Mouse (Mus musculus): ENCODE measurements at regions not wholly inside any gene's neighbourhood (a gene's known extent, or its start where the extent isn't known, plus 50 kb on each side); places are given as distances from the start of the nearest gene placed in this dataset.
"Not testable (repeated sequence)": the region's sequence is repeated elsewhere in the genome, so short reads cannot be mapped to it uniquely, and the experiment has no call there.

DNA sequence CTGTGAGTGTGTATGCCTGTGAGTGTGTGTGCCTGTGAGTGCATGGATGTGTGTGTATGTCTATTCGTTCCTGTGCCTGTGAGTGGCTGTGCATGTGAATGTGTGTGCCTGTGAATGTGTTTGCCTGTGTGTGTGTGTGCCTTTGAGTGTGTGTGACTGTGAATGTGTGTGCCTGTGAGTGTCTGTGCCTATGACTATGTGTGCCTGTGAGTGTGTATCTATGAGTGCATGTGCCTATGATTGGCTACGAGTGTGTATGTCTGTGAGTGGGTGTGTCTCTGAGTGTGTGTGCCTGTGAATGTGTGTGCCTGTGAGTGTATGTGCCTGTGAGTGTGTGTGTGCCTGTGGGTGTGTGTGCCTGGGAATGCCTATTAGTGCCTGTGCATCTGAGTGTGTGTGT lies 731.6 kb downstream of the Lrriq3 start:
- H3K4me3 ChIP-seq = no peak overlapping the region
- WGBS = 88% methylated on average over 2 of the region's 2 CpGs
- H3K36me3 ChIP-seq = no peaks in the 10 kb centered on the region
- H3K4me2 ChIP-seq (replicated peaks) = no peak overlapping the region
- no peak overlapping the region for H3K27ac ChIP-seq
- no peaks in the 10 kb centered on the region for H3K27me3 ChIP-seq
- H3K4me1 ChIP-seq = no peaks in the 10 kb centered on the region
- no peaks in the 10 kb centered on the region for H3K9me3 ChIP-seq (replicated peaks)
- no peak overlapping the region for H3K9ac ChIP-seq
- ATAC-seq (ENCODE audit: low FRiP score) = no peak

DNA sequence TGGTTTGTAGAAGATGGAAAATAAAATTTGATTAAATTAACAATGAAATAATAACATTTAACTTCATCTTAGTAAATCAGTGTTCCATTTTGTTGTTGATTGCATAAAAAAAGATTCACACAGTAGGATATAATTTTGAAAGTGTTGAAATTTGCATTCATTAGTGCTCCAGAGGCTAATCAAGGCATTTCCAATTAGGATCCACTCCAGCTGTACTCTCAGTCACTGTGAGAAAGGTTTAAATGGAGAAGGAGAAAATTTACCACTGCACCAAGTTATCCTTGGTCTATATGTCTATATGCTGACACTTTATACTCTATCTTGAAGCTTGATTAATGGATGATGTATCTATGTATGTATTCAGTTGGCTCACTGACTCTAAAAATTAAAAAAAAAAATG lies 695.3 kb upstream of the Negr1 start:
- no peak overlapping the region for H3K9ac ChIP-seq

DNA sequence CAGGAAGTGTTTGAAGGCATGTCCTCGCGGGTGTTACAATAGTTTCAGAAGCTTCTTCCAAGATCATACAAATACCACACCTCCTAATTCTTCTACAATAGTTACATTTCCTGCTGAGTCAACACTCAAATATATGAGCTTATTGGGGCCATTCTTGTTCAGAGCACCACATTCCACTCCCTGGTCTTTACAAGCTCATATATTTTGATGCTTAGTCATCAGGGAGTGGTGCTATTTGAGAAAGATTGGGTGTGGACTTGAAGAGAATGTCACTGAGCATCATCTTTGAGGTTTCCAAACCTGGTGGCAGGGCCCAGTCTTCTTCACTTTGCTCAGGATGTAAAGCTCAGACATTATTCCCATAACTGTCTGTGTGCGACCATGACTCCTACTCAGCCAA lies 685.9 kb upstream of the Negr1 start:
- Histone ChIP-seq H3K4me3 (no peak overlapping the region), H3K4me1 (no peaks in the 10 kb centered on the region), H3K27me3 (no peaks in the 10 kb centered on the region), H3K9ac (no peak overlapping the region), H3K9me3 (replicated peaks) (no peaks in the 10 kb centered on the region), H3K36me3 (no peaks in the 10 kb centered on the region), H3K4me2 (replicated peaks) (no peak overlapping the region), H3K27ac (no peak overlapping the region)
- WGBS = 91% methylated on average over 3 of the region's 3 CpGs
- ATAC-seq (ENCODE audit: low FRiP score) = no peak

More for the DNA sequence above, 695.3 kb upstream of the Negr1 start:
- Histone ChIP-seq H3K9me3 (replicated peaks) (no peaks in the 10 kb centered on the region), H3K4me1 (no peaks in the 10 kb centered on the region), H3K4me3 (no peak overlapping the region), H3K4me2 (replicated peaks) (no peak overlapping the region), H3K27ac (no peak overlapping the region), H3K27me3 (no peaks in the 10 kb centered on the region), H3K36me3 (no peaks in the 10 kb centered on the region)
- no peak for ATAC-seq (ENCODE audit: low FRiP score)

DNA sequence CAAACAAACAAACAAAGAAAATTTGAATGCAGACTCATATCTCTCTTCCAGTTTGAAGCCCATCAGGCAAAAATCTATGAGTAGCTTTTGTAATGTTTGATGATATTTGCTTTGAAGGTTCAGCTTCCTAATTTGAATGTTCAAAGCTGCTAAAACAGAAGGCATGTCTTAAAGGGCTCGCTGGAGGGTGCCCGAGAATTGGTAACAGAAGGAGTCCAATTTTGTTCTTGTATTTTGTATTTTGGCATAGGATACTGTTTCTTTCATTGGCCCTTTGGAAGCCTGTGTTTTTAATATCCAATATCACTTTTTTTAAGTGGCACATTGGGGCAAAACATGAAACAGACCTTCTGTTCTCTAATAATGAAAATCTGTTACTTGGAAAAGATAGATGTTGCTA lies 683.2 kb upstream of the Negr1 start:
- Histone ChIP-seq H3K9ac (no peak overlapping the region), H3K4me2 (replicated peaks) (no peak overlapping the region), H3K36me3 (no peaks in the 10 kb centered on the region), H3K9me3 (replicated peaks) (no peaks in the 10 kb centered on the region), H3K4me3 (no peak overlapping the region), H3K27ac (no peak overlapping the region), H3K27me3 (no peaks in the 10 kb centered on the region), H3K4me1 (no peaks in the 10 kb centered on the region)
- ATAC-seq (ENCODE audit: low FRiP score) = no peak
- 78% methylated on average over 2 of the region's 2 CpGs for WGBS

DNA sequence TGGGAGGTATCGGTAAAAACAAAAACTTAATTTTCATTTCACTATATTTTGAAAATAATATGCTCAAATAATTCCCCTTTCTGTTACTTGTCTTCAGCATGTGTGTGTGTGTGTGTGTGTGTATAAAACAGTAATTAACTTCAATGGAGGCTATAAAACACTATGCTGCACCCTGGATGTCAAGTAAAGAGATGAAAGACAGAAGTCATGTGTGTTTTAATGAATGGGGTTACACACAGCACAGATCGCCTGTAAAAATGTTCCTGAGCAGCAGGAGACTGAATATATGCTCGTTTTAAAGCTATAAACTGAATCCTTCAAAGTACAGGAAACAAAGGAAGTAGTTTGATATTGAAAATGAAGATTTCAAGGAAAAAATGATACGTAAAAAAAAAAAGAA lies 680.9 kb upstream of the Negr1 start:
- Histone ChIP-seq H3K27me3 (no peaks in the 10 kb centered on the region), H3K4me2 (replicated peaks) (no peak overlapping the region), H3K4me1 (no peaks in the 10 kb centered on the region), H3K9me3 (replicated peaks) (no peaks in the 10 kb centered on the region), H3K9ac (no peak overlapping the region), H3K4me3 (no peak overlapping the region), H3K36me3 (no peaks in the 10 kb centered on the region), H3K27ac (no peak overlapping the region)
- WGBS = 74% methylated on average over 4 of the region's 4 CpGs
- ATAC-seq (ENCODE audit: low FRiP score) = no peak

DNA sequence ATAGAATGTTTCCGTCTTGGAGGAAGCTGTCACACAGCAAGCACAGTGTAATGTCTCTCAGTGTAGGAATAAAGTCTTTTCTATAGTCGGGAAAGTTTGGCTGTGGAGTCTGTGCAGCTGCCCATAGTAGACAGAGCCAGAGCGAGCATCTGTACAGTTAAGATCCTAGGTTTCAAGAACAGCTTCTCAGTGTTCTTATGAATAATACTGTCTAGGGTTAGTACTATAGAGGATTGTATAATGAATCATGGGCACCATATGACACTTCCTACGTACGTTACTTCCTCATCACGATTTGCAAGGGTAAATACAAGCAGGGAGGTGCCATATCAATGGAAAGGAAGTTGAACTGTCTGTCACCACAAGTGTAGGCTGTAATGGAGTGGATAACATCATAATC lies 645.6 kb upstream of the Negr1 start:
- no peak for ATAC-seq (ENCODE audit: low FRiP score)
- Histone ChIP-seq H3K4me2 (replicated peaks) (no peak overlapping the region), H3K36me3 (no peaks in the 10 kb centered on the region), H3K27me3 (no peaks in the 10 kb centered on the region), H3K27ac (no peak overlapping the region), H3K4me1 (no peaks in the 10 kb centered on the region), H3K4me3 (no peak overlapping the region), H3K9ac (no peak overlapping the region), H3K9me3 (replicated peaks) (no peaks in the 10 kb centered on the region)
- WGBS = 88% methylated on average over 6 of the region's 6 CpGs

DNA sequence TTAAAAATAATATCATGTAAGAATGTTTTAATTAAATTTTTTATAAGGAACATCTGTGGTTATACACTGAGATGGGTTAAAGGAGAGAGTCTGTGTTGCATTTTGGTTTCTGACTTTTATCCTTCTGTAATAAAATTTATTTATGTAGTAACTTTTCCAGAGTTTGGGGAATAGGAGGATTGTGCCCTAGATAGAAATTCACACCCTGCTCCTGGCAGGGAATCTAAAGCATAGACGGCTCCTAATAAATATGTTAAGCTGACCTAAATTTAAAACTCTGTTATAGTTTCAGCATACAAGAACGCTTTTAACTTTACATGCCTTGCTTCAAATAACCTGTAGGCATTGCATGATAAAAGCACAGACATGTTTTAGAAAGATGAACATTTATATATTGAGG lies 618.7 kb upstream of the Negr1 start:
- WGBS = 82% methylated on average over 2 of the region's 2 CpGs
- H3K36me3 ChIP-seq = no peaks in the 10 kb centered on the region
- no peaks in the 10 kb centered on the region for H3K27me3 ChIP-seq
- H3K9me3 ChIP-seq (replicated peaks) = no peaks in the 10 kb centered on the region
- H3K9ac ChIP-seq = no peak overlapping the region
- H3K4me3 ChIP-seq = no peak overlapping the region
- H3K4me2 ChIP-seq (replicated peaks) = no peak overlapping the region
- no peak for ATAC-seq (ENCODE audit: low FRiP score)
- no peak overlapping the region for H3K27ac ChIP-seq
- no peaks in the 10 kb centered on the region for H3K4me1 ChIP-seq

DNA sequence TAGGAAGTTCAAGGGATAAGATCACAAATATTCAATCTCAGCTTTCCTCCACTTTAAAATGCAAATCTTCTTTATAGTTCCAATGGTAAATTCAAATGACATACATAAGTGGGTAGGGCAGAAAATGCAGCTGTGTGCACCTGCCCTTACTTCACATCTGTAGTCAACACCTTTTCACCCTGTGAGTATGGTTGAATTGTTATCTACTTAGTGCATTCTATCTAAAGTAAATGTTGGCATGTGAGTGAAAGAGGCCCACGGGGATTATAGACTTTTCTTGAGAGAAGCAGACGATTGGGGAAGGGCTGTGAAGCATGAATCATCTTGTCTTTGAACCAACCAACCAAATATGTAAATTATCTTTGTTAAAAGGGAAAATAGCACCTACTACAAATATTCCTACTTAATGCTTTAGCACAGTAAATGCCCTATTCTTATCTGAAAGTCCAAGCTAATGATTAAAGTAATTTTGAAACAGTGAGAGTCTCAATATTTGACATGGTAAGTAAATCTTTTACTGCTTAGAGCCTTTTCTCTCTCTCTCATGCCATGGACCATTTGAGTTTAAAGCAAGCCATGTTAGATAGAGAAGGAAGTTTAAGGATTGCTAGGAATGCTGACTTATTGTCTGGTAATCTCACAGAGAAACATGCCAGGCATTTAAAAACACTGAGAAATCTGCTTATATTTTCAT lies 617.4 kb upstream of the Negr1 start:
- Histone ChIP-seq H3K9ac (no peak overlapping the region), H3K27ac (no peak overlapping the region), H3K4me2 (replicated peaks) (no peak overlapping the region), H3K4me1 (no peaks in the 10 kb centered on the region), H3K27me3 (no peaks in the 10 kb centered on the region), H3K9me3 (replicated peaks) (no peaks in the 10 kb centered on the region), H3K4me3 (no peak overlapping the region), H3K36me3 (no peaks in the 10 kb centered on the region)
- WGBS = 59% methylated on average over 2 of the region's 2 CpGs
- ATAC-seq (ENCODE audit: low FRiP score) = no peak

DNA sequence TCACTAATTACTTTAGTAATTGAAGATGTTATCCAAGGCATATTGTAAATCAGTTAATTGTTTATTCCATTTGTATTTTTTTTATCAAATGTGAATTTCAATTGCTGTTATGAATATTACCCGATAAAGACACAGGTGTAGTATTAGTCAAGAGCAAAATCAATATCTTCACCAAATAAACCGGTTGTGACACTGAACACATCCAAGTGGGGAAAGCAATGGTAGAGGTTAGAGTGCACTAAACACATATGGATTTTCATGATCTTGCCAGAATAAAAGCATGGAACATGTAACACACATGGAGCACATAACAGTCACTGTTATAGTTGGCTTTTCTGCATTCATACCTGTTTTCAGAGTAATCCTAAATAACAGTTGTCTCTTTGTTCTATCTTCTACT lies 616.4 kb upstream of the Negr1 start:
- no peak overlapping the region for H3K4me2 ChIP-seq (replicated peaks)
- WGBS = 88% methylated on average over 2 of the region's 2 CpGs

DNA sequence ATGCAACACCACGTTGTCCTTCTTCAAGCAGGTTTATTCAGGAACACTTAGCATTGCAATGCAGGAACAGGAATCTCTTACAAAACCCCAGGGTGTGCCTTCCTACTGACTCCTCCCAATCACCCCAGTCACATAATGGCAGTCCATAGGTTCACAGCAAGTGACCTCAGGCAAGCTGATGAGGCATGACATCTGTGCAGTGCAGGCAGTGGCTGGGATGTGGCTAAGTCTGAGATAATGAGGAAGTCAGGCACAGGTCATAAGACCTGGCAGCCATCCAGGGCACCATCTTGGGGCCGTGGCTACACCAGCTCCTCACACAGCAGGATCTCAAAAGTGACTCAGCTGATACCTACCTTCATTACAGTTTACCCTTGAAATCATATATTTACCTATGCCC lies 599.1 kb upstream of the Negr1 start:
- H3K4me1 ChIP-seq; H3K27me3 ChIP-seq; H3K4me3 ChIP-seq; H3K4me2 ChIP-seq (replicated peaks); H3K9ac ChIP-seq; H3K27ac ChIP-seq; H3K36me3 ChIP-seq; H3K9me3 ChIP-seq (replicated peaks): not testable (repeated sequence)
- WGBS = 35% methylated on average over 2 of the region's 2 CpGs
- 0 out of 2 replicates have a peak, but pooled peaks have one; percentile 19 for ATAC-seq (ENCODE audit: low FRiP score)

More for the DNA sequence above, 616.4 kb upstream of the Negr1 start:
- Histone ChIP-seq H3K36me3 (no peaks in the 10 kb centered on the region), H3K27ac (no peak overlapping the region), H3K4me3 (no peak overlapping the region), H3K9ac (no peak overlapping the region), H3K4me1 (no peaks in the 10 kb centered on the region), H3K9me3 (replicated peaks) (no peaks in the 10 kb centered on the region), H3K27me3 (no peaks in the 10 kb centered on the region)
- ATAC-seq (ENCODE audit: low FRiP score) = no peak

DNA sequence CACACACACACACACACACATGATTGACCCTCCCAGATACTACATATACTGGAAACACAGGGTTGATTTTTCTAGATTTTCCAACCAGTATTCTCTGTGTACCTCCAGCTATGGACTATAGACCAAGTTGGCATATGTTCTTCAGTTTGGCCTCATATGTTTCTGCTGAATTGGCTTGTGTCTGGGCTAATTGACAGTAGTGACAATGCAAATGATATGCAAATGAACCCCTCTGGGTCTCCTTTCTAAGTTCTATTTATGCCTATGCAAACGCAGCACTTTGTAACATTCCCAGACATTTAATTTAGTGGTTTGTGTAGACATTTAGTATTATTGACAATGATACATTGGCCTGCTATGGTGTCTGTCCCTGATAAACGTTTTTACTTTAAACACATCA lies 582.0 kb upstream of the Negr1 start:
- no peak overlapping the region for H3K4me2 ChIP-seq (replicated peaks)
- peak; percentile 73 for ATAC-seq (ENCODE audit: low FRiP score)
- no peaks in the 10 kb centered on the region for H3K4me1 ChIP-seq
- no peaks in the 10 kb centered on the region for H3K27me3 ChIP-seq
- no peak overlapping the region for H3K4me3 ChIP-seq
- H3K9ac ChIP-seq = no peak overlapping the region
- H3K9me3 ChIP-seq (replicated peaks) = no peaks in the 10 kb centered on the region
- no peaks in the 10 kb centered on the region for H3K36me3 ChIP-seq
- WGBS = 41% methylated on average over 2 of the region's 2 CpGs
- no peak overlapping the region for H3K27ac ChIP-seq

DNA sequence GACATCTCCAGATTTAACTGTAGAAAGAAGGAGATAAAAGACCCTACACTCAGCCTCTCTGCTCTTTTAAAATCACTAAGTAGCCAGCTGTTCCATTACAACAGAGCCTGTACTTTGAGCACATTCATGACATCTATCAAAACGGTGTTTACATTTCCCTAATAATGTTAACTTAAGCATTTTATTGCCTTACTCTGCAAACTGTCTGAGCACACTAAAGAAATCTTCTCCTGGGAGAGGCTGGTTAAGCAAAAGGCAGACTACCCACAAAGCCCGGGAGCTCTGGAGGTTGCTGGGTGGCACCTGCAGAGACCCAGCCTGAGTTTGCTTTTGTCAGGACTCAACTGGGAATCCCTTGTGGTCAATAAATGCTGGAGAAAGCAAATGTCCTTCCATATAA lies 567.5 kb upstream of the Negr1 start:
- no peak for ATAC-seq (ENCODE audit: low FRiP score)
- no peaks in the 10 kb centered on the region for H3K4me1 ChIP-seq
- H3K27me3 ChIP-seq = no peaks in the 10 kb centered on the region
- no peak overlapping the region for H3K4me3 ChIP-seq
- no peak overlapping the region for H3K4me2 ChIP-seq (replicated peaks)
- 56% methylated on average over 2 of the region's 2 CpGs for WGBS
- no peak overlapping the region for H3K27ac ChIP-seq
- H3K9ac ChIP-seq = no peak overlapping the region
- H3K9me3 ChIP-seq (replicated peaks) = no peaks in the 10 kb centered on the region
- no peaks in the 10 kb centered on the region for H3K36me3 ChIP-seq

DNA sequence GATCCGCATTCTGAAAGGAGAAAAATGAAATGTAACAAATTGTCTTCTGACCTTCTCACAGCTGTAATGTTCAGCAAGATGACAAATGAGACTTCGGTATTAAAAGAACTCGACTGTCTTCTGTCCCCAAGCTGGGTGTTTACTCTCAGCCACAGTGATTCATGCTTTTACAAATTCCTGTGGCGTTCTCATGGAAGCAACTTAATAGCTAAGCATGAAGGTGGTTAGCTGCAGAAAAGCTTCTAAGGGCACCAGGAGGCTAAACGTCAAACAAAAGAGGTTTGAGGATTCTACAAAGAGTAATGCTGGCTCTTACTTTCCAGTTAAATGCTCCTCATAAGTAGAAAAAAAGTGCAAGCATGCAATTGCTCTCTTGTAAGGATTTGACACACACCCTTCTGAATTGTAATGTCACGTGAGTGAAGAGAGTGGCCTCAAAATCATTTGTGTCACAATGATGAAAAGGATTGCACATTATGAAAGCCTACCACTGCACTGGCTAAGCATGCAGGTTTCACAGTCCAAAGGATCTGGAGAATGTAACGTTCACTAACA lies 543.8 kb upstream of the Negr1 start:
- Histone ChIP-seq H3K4me1 (no peaks in the 10 kb centered on the region; the same call in 1 of the 2 replicates), H3K36me3 (no peaks in the 10 kb centered on the region), H3K4me3 (no peak overlapping the region), H3K27ac (no peak overlapping the region), H3K4me2 (replicated peaks) (no peak overlapping the region), H3K9ac (no peak overlapping the region), H3K27me3 (no peaks in the 10 kb centered on the region), H3K9me3 (replicated peaks) (no peaks in the 10 kb centered on the region)
- WGBS = 36% methylated on average over 7 of the region's 7 CpGs
- ATAC-seq (ENCODE audit: low FRiP score) = no peak
